Mouse (Mus musculus): Measurements from ENCODE around the gene Ftsj3.
"Not testable (repeated sequence)": the region's sequence is repeated elsewhere in the genome, so short reads cannot be mapped to it uniquely, and the experiment has no call there.

Ftsj3 gene

DNA sequence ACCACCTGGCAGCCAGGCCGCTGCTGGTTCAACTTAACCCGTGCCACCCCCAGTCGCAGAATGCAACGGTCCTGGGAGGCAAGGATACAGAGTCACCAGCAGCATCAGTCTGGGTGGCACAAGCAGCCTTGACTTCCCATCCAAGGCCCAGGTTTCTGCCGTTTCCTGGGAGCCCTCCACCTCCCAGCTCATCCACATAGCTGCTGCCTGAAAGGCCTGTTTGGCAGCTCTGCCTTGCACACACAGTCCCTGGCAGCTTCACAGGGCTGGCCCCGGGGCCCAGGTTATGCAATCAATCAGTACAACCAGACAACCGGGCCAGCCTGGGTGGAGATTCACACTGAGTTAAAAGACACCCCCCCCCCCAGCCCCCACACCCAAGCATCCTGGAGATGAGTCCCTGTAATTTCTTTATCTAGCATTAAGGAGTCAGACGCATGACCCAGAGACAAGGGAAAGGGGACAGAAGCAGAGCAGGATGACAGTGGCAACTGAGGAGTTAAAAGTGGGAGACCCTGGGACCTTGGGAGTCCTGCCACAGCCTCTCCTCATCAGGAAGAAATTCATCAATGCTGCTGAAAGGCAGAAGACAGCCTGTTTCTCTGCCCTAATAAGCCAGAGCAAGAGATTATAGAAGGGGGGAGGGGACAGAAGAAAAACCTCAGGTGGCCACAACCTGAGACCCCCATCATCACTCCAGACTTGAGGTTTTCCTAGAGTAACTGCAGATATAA, 12.6 kb upstream of the Ftsj3 start:
- no peak for DNase-seq (ENCODE audit: low spot score)

GRCm38 (mm10) chr11:106267871-106268270, 12.0 kb upstream of the Ftsj3 start:
- DNase-seq (ENCODE audit: low spot score) = no peak

GRCm38 (mm10) chr11:106267311-106267852, 11.5 kb upstream of the Ftsj3 start:
- no peak for DNase-seq (ENCODE audit: low spot score)

DNA sequence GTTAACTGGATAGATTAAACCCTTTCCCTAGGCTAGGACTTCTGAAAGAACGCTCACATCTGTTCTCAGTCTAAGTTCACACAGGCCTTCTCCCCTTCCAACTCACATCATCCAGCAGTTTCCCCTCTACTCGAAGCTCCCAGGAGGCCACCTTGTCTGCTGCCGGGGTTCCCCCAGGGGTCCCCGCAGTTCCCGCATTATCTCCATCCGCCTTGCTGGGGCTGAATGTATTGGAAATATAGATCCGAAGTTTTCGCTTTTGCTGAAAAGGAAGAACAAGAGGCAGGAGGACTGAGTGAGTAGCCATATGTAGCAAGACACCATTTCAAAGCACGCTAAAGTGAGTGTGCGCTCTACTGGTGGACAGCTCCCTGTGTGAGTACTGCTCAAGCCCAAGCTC, 10.6 kb upstream of the Ftsj3 start:
- no peak for DNase-seq (ENCODE audit: low spot score)

- DNase-seq (ENCODE audit: low spot score) = no peak
Measured at GRCm38 (mm10) chr11:106265570-106265969, 9.7 kb upstream of the Ftsj3 start.

- DNase-seq (ENCODE audit: low spot score) = no peak
Measured at GRCm38 (mm10) chr11:106264988-106265387, 9.1 kb upstream of the Ftsj3 start.

DNA sequence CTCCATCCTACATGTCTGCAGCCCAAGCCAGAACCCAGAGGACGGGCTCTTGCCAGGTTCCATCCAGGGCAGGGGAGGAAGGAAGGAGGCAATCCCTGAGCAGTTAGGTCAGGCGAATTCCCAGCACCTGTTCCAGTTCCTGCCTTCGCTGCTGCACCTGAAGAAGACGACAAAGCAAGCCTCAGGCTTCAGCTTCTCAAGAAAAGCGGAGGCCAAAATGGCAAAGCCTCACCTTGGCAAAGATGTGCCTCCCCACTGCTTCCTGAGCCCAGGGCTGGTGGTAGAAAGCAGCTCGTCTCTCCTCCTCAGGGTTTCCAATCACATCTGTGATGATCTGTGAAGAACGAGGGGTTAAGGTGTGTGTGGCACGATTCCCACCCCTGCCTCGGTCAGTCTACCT, 8.1 kb upstream of the Ftsj3 start:
- no peak for DNase-seq (ENCODE audit: low spot score)

GRCm38 (mm10) chr11:106260826-106261450, 5.1 kb upstream of the Ftsj3 start:
- DNase-seq (ENCODE audit: low spot score) = no peak

- no peak for DNase-seq (ENCODE audit: low spot score)
Measured at GRCm38 (mm10) chr11:106256775-106257174, 896 bp upstream of the Ftsj3 start.

- DNase-seq (ENCODE audit: low spot score) = no peak
Measured at GRCm38 (mm10) chr11:106255174-106255573, 705 bp downstream of the Ftsj3 start.

DNA sequence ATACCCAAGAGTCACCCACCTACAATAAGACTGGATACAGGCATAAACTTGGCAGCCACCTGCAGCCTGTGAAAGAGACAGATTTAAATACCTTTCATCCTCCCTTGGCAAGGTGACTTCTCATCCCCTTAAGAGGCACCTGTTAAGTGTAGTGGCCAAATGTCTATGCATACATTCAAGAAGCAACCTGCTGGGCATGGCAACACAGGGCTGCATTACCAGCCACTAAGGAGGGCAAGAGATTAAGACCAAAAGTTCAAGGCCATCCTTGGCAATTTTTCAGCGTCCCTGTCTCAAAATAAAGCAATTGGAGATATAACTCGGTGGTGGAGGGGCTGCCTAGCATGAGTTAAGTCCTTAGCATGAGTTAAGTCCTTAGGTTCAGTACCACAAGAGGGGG, 1.1 kb downstream of the Ftsj3 start:
- no peak for DNase-seq (ENCODE audit: low spot score)

DNA sequence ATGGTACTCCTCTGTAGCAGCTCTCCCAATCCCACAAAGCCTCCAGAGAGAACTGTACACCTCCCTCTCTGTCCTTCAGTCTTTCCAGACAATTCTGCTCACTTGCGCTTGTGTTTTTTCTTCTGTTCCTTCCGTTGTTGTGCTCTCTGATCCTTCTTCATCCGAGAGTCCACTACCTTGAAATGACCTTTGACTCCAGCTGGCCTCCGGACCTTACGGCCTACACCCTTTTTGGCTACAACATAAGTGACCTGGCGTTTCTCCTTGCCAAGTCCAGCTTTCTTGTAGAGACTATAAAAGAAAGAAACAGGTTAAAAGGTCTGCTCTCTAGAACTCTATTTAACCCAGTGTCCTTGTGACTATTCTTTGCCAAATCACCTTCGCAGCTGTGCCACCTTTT, 6.6 kb downstream of the Ftsj3 start:
- DNase-seq (ENCODE audit: low spot score) = no peak

- DNase-seq (ENCODE audit: low spot score) = no peak
Measured at GRCm38 (mm10) chr11:106246834-106247233, 9.0 kb downstream of the Ftsj3 start.

DNA sequence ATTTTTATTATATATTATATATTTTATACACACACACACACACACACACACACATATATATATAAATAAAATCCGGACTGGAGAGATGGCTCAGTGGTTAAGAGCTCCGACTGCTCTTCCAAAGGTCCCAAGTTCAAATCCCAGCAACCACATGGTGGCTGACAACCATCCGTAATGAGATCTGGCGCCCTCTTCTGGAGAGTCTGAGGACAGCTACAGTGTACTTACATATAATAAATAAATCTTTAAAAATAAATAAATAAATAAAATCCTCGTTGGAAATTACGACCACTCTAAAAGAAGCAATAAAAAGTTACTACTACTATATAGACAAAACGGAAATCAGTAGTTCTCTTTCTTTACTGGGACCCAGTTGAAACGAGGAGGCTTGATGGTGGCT, 21.9 kb downstream of the Ftsj3 start:
- DNase-seq (ENCODE audit: low spot score) = not testable (repeated sequence)

GRCm38 (mm10) chr11:106220603-106221002, 35.3 kb downstream of the Ftsj3 start:
- DNase-seq (ENCODE audit: low spot score) = no peak

DNA sequence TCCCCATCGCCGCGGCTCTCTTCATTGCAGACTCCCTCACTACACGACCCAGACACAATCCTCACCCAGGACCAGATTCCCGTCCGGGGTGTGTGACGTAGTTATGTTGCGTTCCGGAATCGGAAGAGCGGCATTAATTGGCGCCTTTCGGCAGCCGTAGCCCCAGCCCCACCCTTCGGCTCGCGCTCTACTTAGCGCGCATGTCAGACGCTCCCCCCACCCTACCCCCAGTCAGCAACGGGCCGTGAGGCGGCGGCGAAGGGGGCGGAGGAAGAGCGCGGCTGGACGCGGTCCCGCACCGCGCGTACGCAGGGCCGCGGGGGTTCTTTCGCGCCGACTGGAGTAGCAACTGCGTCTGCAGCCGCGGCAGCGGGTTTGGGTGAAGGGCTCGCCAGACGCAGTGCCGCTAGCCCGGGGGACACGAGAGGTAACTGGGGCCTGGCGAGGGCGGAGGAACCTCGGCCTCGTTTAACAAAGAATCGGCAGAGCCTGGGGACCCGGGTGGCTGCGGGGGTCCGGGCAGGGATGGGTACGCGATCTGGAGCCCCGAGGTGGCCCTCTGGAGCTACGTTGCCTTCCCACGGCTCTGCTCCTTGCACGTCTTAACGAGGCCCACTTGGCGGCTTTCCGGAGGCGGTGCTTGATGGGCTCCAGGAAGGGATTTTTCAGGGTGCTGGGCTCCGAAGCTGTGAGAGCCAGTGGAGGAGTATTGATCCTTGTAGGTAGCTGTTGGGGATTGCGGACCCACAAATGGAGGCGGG, 39.0 kb downstream of the Ftsj3 start, which contains the start of gene Ddx42:
Gene Ddx42 (plus strand): TSS at position 197 of the 761 bp plus-strand sequence.
- DNase-seq (ENCODE audit: low spot score) = peak; percentile 88

DNA sequence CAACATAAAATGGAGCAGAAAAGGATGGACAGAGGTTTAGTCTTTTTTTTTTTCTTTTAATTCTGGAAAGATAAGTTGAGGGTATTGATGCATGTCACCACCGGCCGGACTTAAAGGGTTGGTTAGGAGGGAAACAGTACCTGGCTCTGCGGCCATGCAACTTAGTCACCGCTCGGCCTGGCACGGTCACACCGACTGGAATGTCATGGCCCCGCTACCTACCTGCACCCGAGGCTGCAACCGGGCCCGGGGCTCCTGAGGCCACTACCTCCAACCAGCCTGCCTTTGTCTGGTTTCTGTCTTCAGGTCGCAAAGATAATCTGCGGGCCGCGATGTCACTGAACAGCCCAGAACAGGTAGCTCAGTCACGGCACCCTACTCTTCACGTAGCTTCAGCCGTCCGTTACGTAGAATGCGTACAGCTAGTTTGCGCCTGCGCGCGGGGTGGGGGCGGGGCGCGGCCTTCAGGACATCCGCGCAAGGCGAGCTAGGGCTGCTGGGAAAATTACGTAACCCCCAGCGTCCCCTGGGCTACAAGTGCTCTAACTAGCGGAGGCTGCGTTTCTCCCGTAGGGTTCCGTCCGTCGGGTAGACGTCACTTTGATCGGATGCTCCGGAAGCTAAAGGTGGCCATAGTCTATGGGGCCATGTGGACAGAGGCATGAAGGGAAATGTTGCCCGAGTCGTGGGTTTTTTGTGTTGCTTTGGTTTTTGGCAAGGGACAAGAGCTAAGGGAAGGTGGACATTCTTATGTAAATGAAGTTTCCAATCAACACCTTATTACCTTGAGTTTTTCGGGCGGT, 39.8 kb downstream of the Ftsj3 start, which contains the start of gene Ccdc47:
Gene Ccdc47 (minus strand): TSS at position 418 of the 803 bp plus-strand sequence.
- DNase-seq (ENCODE audit: low spot score) = peak; percentile 96

DNA sequence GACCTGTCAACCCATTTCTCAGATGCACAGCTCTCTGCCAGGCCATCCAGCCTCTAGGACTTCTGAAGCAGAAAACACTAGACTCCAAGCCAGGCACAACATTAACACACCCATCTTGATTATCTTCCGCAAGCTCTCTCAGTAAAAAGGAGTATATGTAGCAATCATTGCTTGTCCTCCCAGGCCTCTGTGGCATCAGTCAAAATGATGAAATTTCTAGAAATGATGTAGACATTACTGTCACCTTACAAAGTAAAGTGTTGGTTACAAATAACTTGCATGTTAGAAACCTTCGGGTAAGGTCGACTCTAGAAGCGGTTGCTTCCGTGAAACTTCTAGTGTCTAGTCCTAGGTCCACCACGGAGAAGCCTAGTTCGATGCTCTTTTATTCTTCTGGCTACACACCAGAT, 40.4 kb downstream of the Ftsj3 start:
- DNase-seq (ENCODE audit: low spot score) = no peak

DNA sequence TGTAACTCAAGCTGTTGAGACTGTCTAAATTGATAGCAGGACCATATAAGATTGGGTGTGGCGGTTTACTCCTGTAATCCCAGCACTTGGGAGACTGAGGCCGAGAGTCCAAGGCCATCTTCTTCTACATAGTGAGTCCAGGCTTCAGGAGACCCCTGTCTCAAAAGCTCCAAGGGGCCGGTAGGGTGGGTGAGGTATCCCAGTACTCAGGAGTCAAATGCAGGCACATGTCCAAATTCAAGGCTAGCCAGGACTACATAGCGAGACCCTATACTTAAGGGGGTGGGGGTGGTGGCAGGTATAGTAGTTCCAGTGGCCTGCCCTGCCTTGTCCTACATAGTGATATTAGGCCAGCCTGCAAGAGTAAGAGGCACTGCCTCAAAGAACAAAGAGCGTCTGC, 41.0 kb downstream of the Ftsj3 start:
- no peak for DNase-seq (ENCODE audit: low spot score)

- DNase-seq (ENCODE audit: low spot score) = no peak
Measured at GRCm38 (mm10) chr11:106212771-106213170, 43.1 kb downstream of the Ftsj3 start.

GRCm38 (mm10) chr11:106202123-106202465, 53.8 kb downstream of the Ftsj3 start, which contains the start of gene Strada:
TSS of gene Strada (minus strand) at chr11:106202168.
- DNase-seq (ENCODE audit: low spot score) = no peak
